Mouse (Mus musculus) heart, postnatal 0 days (tissue): Measurements from ENCODE around the gene Il7r. TPM values are rescaled to one million over a fixed set of nuclear protein-coding genes. Genes with fewer than 3 reads are reported as not detected.

Experiments used
- ATAC-seq: fragments of 200-750 bp; cut with Nextera tagmentation; 2 replicates; pipeline ENCODE4 v1.8.0; 2017; ENCODE audit warnings: low read depth, moderate number of reproducible peaks, moderate library complexity; ENCODE audit not compliant: insufficient read depth
- DNase-seq: peaks from one replicate; pipeline ENCODE4 v3.0.0-alpha.2; 2016; ENCODE audit warnings: low spot score
- H3K27ac ChIP-seq: fragments of 300-500 bp; sonication (generic); 2 replicates; pipeline ENCODE4 v1.5.1; 2014; ENCODE audit warnings: low read depth, mild to moderate bottlenecking
- H3K27me3 ChIP-seq: fragments of 300-500 bp; sonication (generic); 2 replicates; pipeline ENCODE4 v1.6.1; 2014; ENCODE audit warnings: low read length, mixed read lengths; ENCODE audit not compliant: control insufficient read depth, insufficient read depth
- H3K36me3 ChIP-seq: fragments of 300-500 bp; sonication (generic); replicated peaks from 2 replicates; pipeline ENCODE4 v1.6.1; 2014; ENCODE audit warnings: low read length, mixed read lengths; ENCODE audit not compliant: control insufficient read depth, insufficient read depth
- H3K4me1 ChIP-seq: fragments of 300-500 bp; sonication (generic); 2 replicates; pipeline ENCODE4 v1.6.1; 2014; ENCODE audit warnings: antibody characterized with exemption; ENCODE audit not compliant: control insufficient read depth, insufficient read depth
- H3K4me2 ChIP-seq: fragments of 300-500 bp; sonication (generic); 2 replicates; pipeline ENCODE4 v1.6.1; 2014; ENCODE audit warnings: low read depth, mild to moderate bottlenecking, low read length, moderate library complexity
- H3K4me3 ChIP-seq: fragments of 300-500 bp; sonication (generic); 2 replicates; pipeline ENCODE4 v1.5.1; 2014; ENCODE audit warnings: low read depth, low read length
- H3K9ac ChIP-seq: fragments of 300-500 bp; sonication (generic); replicated peaks from 2 replicates; pipeline ENCODE4 v1.6.1; 2014; ENCODE audit warnings: low read depth, low read length, mixed read lengths
- H3K9me3 ChIP-seq: fragments of 300-500 bp; sonication (generic); replicated peaks from 2 replicates; pipeline ENCODE4 v1.6.1; 2016; ENCODE audit warnings: low read length; ENCODE audit not compliant: control insufficient read depth
- CTCF ChIP-seq: IDR thresholded peaks from 2 replicates; pipeline ENCODE4 v1.5.1; 2016; ENCODE audit warnings: antibody characterized with exemption, control low read depth, low read depth
- EP300 ChIP-seq: IDR thresholded peaks from 2 replicates; pipeline ENCODE4 v1.6.1; 2016; ENCODE audit warnings: antibody characterized with exemption, low read depth
- WGBS: fragments of 180-500 bp; shearing (Covaris S2); extraction: QIAGEN DNeasy Blood & Tissue Kit; methylation state at CpG from one replicate; pipeline ENCODE4 v1.1.7; 2014; 5-methylcytosine and 5-hydroxymethylcytosine counted together
- polyA plus RNA-seq: library from polyadenylated mRNA; unstranded; fragments of >200 nt; fragmentation: Nextera tagmentation; extraction: Ambion mirVana; gene quantifications from 2 replicates; pipeline ENCODE4 v1.2.1, GENCODE M21; 2015
- total RNA-seq: library from RNA; depleted of rRNA; stranded (reverse); fragments of >200 nt; gene quantifications from 2 replicates; pipeline ENCODE4 v1.2.3, GENCODE M21; 2014; ENCODE audit warnings: low replicate concordance; rRNA removed

Gene Il7r
- total and polyA plus RNA-seq, 2 experiments from 2014 or later, result 0.03 TPM; not detected in 1

DNA sequence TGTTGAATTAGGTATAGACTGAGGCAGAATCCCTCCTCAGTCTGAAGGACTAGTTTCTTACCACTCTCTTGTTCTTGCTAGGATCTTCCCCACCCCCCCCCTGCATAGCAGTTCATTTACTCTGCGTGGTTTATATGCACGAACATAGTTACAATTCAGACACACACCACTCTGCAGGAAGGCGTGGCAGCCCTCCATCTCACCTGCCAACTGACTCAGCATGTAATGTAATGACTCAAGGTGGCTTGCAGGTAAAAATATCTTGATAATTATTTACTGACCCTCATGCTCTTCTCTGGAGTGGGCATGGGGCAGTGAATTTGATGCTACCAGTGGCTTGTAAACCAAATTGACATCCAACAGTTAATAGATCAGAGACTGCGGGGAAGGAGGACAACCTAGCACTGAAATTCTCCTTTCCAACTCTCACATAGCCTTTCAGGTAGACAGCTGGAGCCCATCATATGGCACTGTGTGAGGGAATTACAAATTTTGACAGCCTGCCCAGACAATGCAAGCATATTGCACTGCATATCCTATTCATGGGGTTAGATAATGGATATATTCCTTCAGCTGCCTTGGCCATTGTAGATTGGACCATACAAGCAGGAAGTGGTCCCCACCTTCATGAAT, 58.8 kb downstream of the Il7r start:
- 82% methylated on average over 4 of the region's 4 CpGs for WGBS
- Histone ChIP-seq H3K4me2 (no peak overlapping the region), H3K9me3 (no peaks in the 10 kb centered on the region), H3K4me1 (peaks cover 8% of the 10 kb centered on the region; the same call in 1 of the 2 replicates), H3K9ac (no peak overlapping the region), H3K4me3 (no peak overlapping the region), H3K27me3 (no peaks in the 10 kb centered on the region), H3K36me3 (no peaks in the 10 kb centered on the region), H3K27ac (no peak overlapping the region)
- ATAC-seq, result no peak
- TF ChIP-seq EP300, result no peak
- no peak for TF ChIP-seq CTCF
- no peak for DNase-seq

DNA sequence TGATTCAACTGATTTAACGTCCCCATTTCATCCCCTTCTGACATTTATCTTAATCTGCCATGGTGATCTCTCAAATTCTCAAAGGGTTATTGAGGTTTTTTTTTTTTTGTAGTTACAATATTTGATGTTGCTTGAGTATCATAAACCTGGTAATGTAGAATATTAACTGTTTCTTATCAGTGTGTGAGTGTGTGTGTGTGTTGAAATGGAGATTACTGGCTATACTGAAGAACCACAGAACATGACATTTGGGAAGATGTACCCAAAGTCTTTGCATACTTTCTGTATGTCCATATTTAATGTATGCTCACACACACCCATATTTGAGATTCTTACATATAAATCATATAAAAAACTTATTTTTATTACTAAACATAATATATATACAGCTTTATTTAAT, 65.9 kb downstream of the Il7r start:
- Histone ChIP-seq H3K4me3 (no peak overlapping the region), H3K9me3 (no peaks in the 10 kb centered on the region), H3K27me3 (no peaks in the 10 kb centered on the region), H3K36me3 (no peaks in the 10 kb centered on the region), H3K4me1 (no peaks in the 10 kb centered on the region; the same call in 1 of the 2 replicates), H3K9ac (no peak overlapping the region), H3K4me2 (no peak overlapping the region), H3K27ac (no peak overlapping the region)
- no peak for ATAC-seq
- TF ChIP-seq EP300 (no peak), CTCF (no peak)
- 16% methylated on average over 1 of the region's 1 CpGs for whole genome bisulfite sequencing
- no peak for DNase-seq

DNA sequence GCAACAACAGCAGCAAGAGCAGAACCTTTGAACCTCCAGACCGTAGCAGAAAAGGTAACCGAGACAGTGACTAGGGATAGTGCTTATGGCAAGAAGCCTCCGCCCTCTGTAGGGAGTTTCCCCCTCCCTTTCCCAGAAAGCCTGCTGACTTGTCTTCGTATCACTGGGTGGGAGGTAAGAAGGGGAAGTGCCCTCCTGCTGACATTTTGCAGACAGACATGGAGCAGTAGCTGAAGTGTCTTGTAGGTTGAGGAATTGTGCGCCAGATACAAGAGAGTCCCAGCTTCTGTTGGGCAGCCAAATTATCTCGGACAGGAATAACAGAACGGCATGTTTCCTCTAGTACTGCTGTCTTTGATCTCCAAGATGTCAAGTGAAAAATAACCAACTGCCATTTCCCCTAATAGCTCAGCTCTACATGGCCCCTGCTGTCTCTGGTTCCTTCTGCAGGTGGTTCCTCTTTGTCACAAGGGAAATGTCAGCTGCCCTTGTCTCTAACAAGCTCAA, 66.4 kb downstream of the Il7r start:
- TF ChIP-seq CTCF, result no peak
- no peak for TF ChIP-seq EP300
- Histone ChIP-seq H3K4me2 (peak overlapping the region; percentile 30; the same call in 1 of the 2 replicates), H3K9me3 (no peaks in the 10 kb centered on the region), H3K27me3 (no peaks in the 10 kb centered on the region), H3K9ac (no peak overlapping the region), H3K27ac (no peak overlapping the region), H3K36me3 (no peaks in the 10 kb centered on the region), H3K4me1 (no peaks in the 10 kb centered on the region; the same call in 1 of the 2 replicates), H3K4me3 (no peak overlapping the region)
- DNase-seq, result no peak
- 22% methylated on average over 7 of the region's 7 CpGs for WGBS
- no peak for ATAC-seq

Other genes starting within 250 kb of the Il7r start
- gene Ugt3a2, start 194.6 kb downstream of the Il7r start, total RNA-seq, result not detected in 2 replicates
- not detected in 2 replicates for gene Ugt3a2, start 194.6 kb downstream of the Il7r start, polyA plus RNA-seq
- gene Capsl, start 94.1 kb downstream of the Il7r start, total RNA-seq, result not detected in 2 replicates
- 0.49 TPM in 1 of 2 replicates, not detected in the other for gene Capsl, start 94.1 kb downstream of the Il7r start, polyA plus RNA-seq
- 1.1 TPM in 1 of 2 replicates, not detected in the other for gene Spef2, start 218.7 kb upstream of the Il7r start, total RNA-seq
- 0.11 and 0.21 TPM in 2 replicates for gene Spef2, start 218.7 kb upstream of the Il7r start, polyA plus RNA-seq